10 mouse cellular contexts compared by ENCODE assay signal in the genomic region with DNA sequence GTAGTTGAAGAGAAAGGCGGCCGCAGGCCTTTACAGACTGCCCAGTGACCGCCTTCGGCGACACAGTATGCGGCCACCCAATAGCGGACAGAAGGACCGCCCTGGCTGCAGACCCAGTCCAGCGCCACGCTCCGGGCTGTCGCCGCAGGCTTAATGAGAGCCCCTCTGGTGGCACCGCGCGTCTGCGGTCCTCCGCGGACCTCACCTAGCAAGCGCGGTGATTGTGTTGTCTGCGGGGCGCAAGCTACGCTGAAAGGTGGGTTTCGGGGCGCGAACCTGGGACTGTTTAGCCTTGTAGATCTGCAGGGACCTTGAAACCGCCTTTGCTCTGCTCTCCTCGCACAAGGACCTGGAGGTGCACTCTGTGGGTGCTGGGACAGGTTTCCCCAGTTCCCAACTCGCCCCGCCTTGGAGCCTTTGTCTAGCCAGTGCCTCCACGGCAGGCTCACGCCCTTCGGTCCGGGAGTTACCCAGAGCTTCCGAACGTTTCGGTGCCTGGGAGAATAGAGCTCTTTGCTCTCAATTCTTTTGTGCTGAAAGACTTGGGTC. TPM values are rescaled to one million over a fixed set of nuclear protein-coding genes. Genes with fewer than 3 reads are reported as not detected.
A peak's percentile ranks its signal among the peaks of the same experiment; 100 is the strongest.
DNase-seq lines count a peak whose midpoint lies in the region; ATAC-seq and TF ChIP-seq lines count a peak whose summit lies in the region.
"Had no signal": no experiment of that assay in that cellular context is flagged by ENCODE, and none has a peak within 500 bp of the region (broad histone marks: within the 10 kb centered on the region; RNA-seq: fewer than 3 reads in every experiment).

No protein-coding gene starts in this region.

- no peak overlapping the region for H3K27ac ChIP-seq in heart, postnatal 0 days (ENCODE audit: low read depth)
- no peak overlapping the region for H3K27ac ChIP-seq in limb, embryonic 11.5 days (replicated peaks; ENCODE audit: low read depth, low read length)
- H3K27ac ChIP-seq in midbrain, embryonic 11.5 days (ENCODE audit: low read depth, low read length): no peak overlapping the region

- peak overlapping the region; percentile 57 for H3K4me3 ChIP-seq in heart, postnatal 0 days (ENCODE audit: low read depth, low read length)
- H3K4me3 ChIP-seq in limb, embryonic 11.5 days (ENCODE audit: low read depth, low read length): peak overlapping the region; percentile 30
- H3K4me3 ChIP-seq in midbrain, embryonic 11.5 days (ENCODE audit: low read depth, low read length): peak overlapping the region; percentile 30
- H3K4me3 ChIP-seq: myocyte had no signal

- peaks cover 3% of the 10 kb centered on the region; the same call in 1 of the 2 replicates for H3K27me3 ChIP-seq in heart, postnatal 0 days (ENCODE audit: control insufficient read depth, insufficient read depth, low read length)
- H3K27me3 ChIP-seq in limb, embryonic 11.5 days (ENCODE audit: control insufficient read depth, insufficient read depth, low read length): peaks cover 7% of the 10 kb centered on the region
- H3K27me3 ChIP-seq in midbrain, embryonic 11.5 days (ENCODE audit: control insufficient read depth, insufficient read depth, low read length): peaks cover 11% of the 10 kb centered on the region
- H3K27me3 ChIP-seq: Patski had no signal

- H3K4me1 ChIP-seq in heart, postnatal 0 days (ENCODE audit: control insufficient read depth, insufficient read depth): no peaks in the 10 kb centered on the region
- H3K4me1 ChIP-seq in limb, embryonic 11.5 days (ENCODE audit: control insufficient read depth, insufficient read depth, low read length): peaks cover 15% of the 10 kb centered on the region
- peaks cover 6% of the 10 kb centered on the region for H3K4me1 ChIP-seq in midbrain, embryonic 11.5 days (ENCODE audit: control insufficient read depth, insufficient read depth, low read length)

- H3K36me3 ChIP-seq in heart, postnatal 0 days (replicated peaks; ENCODE audit: control insufficient read depth, insufficient read depth, low read length): no peaks in the 10 kb centered on the region
- no peaks in the 10 kb centered on the region for H3K36me3 ChIP-seq in limb, embryonic 11.5 days (ENCODE audit: control insufficient read depth, insufficient read depth, low read length)
- H3K36me3 ChIP-seq in midbrain, embryonic 11.5 days (ENCODE audit: control insufficient read depth, insufficient read depth, low read length): no peaks in the 10 kb centered on the region

- WGBS in heart, postnatal 0 days: 3% methylated on average over 38 of the region's 38 CpGs
- 2% methylated on average over 38 of the region's 38 CpGs for WGBS in limb, embryonic 11.5 days
- WGBS in midbrain, embryonic 11.5 days: 2% methylated on average over 38 of the region's 38 CpGs

- peak; percentile 13; the same call in 1 of the 2 replicates for TF ChIP-seq CTCF in heart, postnatal 0 days (IDR thresholded peaks at IDR 0.05; ENCODE audit: low read depth)

- H3K9ac ChIP-seq in heart, postnatal 0 days (replicated peaks; ENCODE audit: low read depth, low read length): peak overlapping the region; percentile 44; the same call in 1 of the 2 replicates
- peak overlapping the region; percentile 41; the same call in 1 of the 2 replicates for H3K9ac ChIP-seq in limb, embryonic 11.5 days (ENCODE audit: low read length)
- H3K9ac ChIP-seq in midbrain, embryonic 11.5 days (ENCODE audit: low read length): peak overlapping the region; percentile 46

- H3K4me2 ChIP-seq in heart, postnatal 0 days (ENCODE audit: low read depth, low read length): peak overlapping the region; percentile 84
- H3K4me2 ChIP-seq in limb, embryonic 11.5 days (ENCODE audit: low read depth, severe bottlenecking): peak overlapping the region; percentile 53
- peak overlapping the region; percentile 64 for H3K4me2 ChIP-seq in midbrain, embryonic 11.5 days

- no peak for TF ChIP-seq EP300 in heart, postnatal 0 days (IDR thresholded peaks at IDR 0.05; ENCODE audit: low read depth)

- ATAC-seq in heart, postnatal 0 days (ENCODE audit: insufficient read depth, low read depth): peak; percentile 57
- ATAC-seq in limb, embryonic 11.5 days (ENCODE audit: insufficient number of reproducible peaks, low FRiP score, low TSS enrichment, low read depth): no peak
- ATAC-seq in midbrain, embryonic 11.5 days (ENCODE audit: low FRiP score): peak; percentile 62; the same call in 1 of the 2 replicates
- ATAC-seq: Patski had no signal

- H3K9me3 ChIP-seq in heart, postnatal 0 days (replicated peaks; ENCODE audit: control insufficient read depth, low read length): no peaks in the 10 kb centered on the region
- H3K9me3 ChIP-seq in limb, embryonic 11.5 days (ENCODE audit: control insufficient read depth, low read length): no peaks in the 10 kb centered on the region
- no peaks in the 10 kb centered on the region for H3K9me3 ChIP-seq in midbrain, embryonic 11.5 days (ENCODE audit: control insufficient read depth, low read length)

- DNase-seq in heart, adult 11 months: peak; percentile 91
- DNase-seq in heart, adult 8-10 months (ENCODE audit: low spot score): no peak
- DNase-seq in embryo, embryonic 11 days: peak; percentile 63
- peak; percentile 14 for DNase-seq in heart, postnatal 0 days (ENCODE audit: low spot score)
- DNase-seq in limb, embryonic 11.5 days (ENCODE audit: low spot score): peak; percentile 65
- DNase-seq in midbrain, embryonic 11.5 days (ENCODE audit: low spot score, missing footprints): peak; percentile 95
- peak; percentile 81 for DNase-seq in urinary bladder, postnatal 14 days (ENCODE audit: low spot score)
- DNase-seq in spleen, adult 12 weeks (ENCODE audit: low spot score): no peak

RNA-seq across cellular contexts. Expression of a gene that starts 18.9 kb away (rescaled TPM):
- total RNA-seq in heart, adult 8-10 months (2022): 1 to 10 TPM; 7.8 to 9.3 (median 8.2) TPM
- total RNA-seq in heart, postnatal 0 days (2014; rRNA removed; ENCODE audit: low replicate concordance): 9.7 and 14.0 TPM in 2 replicates
- polyA plus RNA-seq in heart, postnatal 0 days (2015; fragmentation: Nextera tagmentation; extraction: Ambion mirVana): 21.4 and 22.8 TPM in 2 replicates
- polyA plus RNA-seq in limb, embryonic 11.5 days (2014; fragmentation: Nextera tagmentation; extraction: Ambion mirVana): 38.3 and 39.1 TPM in 2 replicates
- polyA plus RNA-seq in midbrain, embryonic 11.5 days (2014; fragmentation: Nextera tagmentation; extraction: Ambion mirVana): 47.4 and 48.1 TPM in 2 replicates

RNA-seq across cellular contexts. Expression of a gene that starts 36.1 kb away (rescaled TPM):
- total RNA-seq in heart, adult 8-10 months (2022): not detected
- not detected in 2 replicates for total RNA-seq in heart, postnatal 0 days (2014; rRNA removed; ENCODE audit: low replicate concordance)
- polyA plus RNA-seq in heart, postnatal 0 days (2015; fragmentation: Nextera tagmentation; extraction: Ambion mirVana): not detected in 2 replicates
- not detected in 2 replicates for polyA plus RNA-seq in limb, embryonic 11.5 days (2014; fragmentation: Nextera tagmentation; extraction: Ambion mirVana)
- not detected in 2 replicates for polyA plus RNA-seq in midbrain, embryonic 11.5 days (2014; fragmentation: Nextera tagmentation; extraction: Ambion mirVana)
- polyA plus RNA-seq: myocyte, Patski had no signal

RNA-seq across cellular contexts. Expression of a gene that starts 46.6 kb away (rescaled TPM):
- total RNA-seq in heart, adult 8-10 months (2022): 10 to 100 TPM; 11.0 to 11.9 (median 11.4) TPM
- total RNA-seq in heart, postnatal 0 days (2014; rRNA removed; ENCODE audit: low replicate concordance): 29.3 and 30.1 TPM in 2 replicates
- polyA plus RNA-seq in heart, postnatal 0 days (2015; fragmentation: Nextera tagmentation; extraction: Ambion mirVana): 19.0 and 19.4 TPM in 2 replicates
- polyA plus RNA-seq in limb, embryonic 11.5 days (2014; fragmentation: Nextera tagmentation; extraction: Ambion mirVana): 90.9 and 98.2 TPM in 2 replicates
- 74.0 and 85.3 TPM in 2 replicates for polyA plus RNA-seq in midbrain, embryonic 11.5 days (2014; fragmentation: Nextera tagmentation; extraction: Ambion mirVana)

RNA-seq across cellular contexts. Expression of a gene that starts 58.1 kb away (rescaled TPM):
- total RNA-seq in heart, adult 8-10 months (2022): 10 to 100 TPM; 20.3 to 23.6 (median 22.7) TPM
- 15.9 and 17.5 TPM in 2 replicates for total RNA-seq in heart, postnatal 0 days (2014; rRNA removed; ENCODE audit: low replicate concordance)
- 13.6 and 13.9 TPM in 2 replicates for polyA plus RNA-seq in heart, postnatal 0 days (2015; fragmentation: Nextera tagmentation; extraction: Ambion mirVana)
- polyA plus RNA-seq in limb, embryonic 11.5 days (2014; fragmentation: Nextera tagmentation; extraction: Ambion mirVana): 37.3 and 41.7 TPM in 2 replicates
- 31.0 and 31.7 TPM in 2 replicates for polyA plus RNA-seq in midbrain, embryonic 11.5 days (2014; fragmentation: Nextera tagmentation; extraction: Ambion mirVana)

Comparison
In these comparisons a context has a peak if more than half of its experiments do, and no peak if none do; other contexts are left out.
1. DNase-seq: peak in heart, adult 11 months (single experiment), embryo, embryonic 11 days (single experiment), heart, postnatal 0 days (single experiment), limb, embryonic 11.5 days (single experiment), midbrain, embryonic 11.5 days (single experiment) and urinary bladder, postnatal 14 days (single experiment); none in heart, adult 8-10 months (single experiment) and spleen, adult 12 weeks (single experiment).
2. Peak in every context shown above with its lines, with median percentiles within 50 percentile points of each other: H3K4me2 ChIP-seq, H3K4me3 ChIP-seq and H3K9ac ChIP-seq.